In genomic region chrX:37190755-37191104, GRCm38 (mm10) we compare ENCODE assay signal across 10 mouse cellular contexts. TPM values are rescaled to one million over a fixed set of nuclear protein-coding genes. Genes with fewer than 3 reads are reported as not detected.
A peak's percentile ranks its signal among the peaks of the same experiment; 100 is the strongest.
DNase-seq lines count a peak whose midpoint lies in the region; ATAC-seq and TF ChIP-seq lines count a peak whose summit lies in the region.
"Had no signal": no experiment of that assay in that cellular context is flagged by ENCODE, and none has a peak within 500 bp of the region (broad histone marks: within the 10 kb centered on the region; RNA-seq: fewer than 3 reads in every experiment).

No protein-coding gene starts in this region.

- dilution Hi-C loops in CH12.LX (cut with MboI; ENCODE audit: extremely low pct_ligation_motif_present, extremely low pct_unique_long_range_greater_than_20kb, low sequenced_read_pairs), result no loop called here

- H3K36me3 ChIP-seq in CH12.LX (replicated peaks in 1 of 2; ENCODE audit: control insufficient read depth in 1 of 2, insufficient read depth in 1 of 2, low read length in 1 of 2), result peaks cover 10 to 21% of the 10 kb centered on the region in 2 experiments
- H3K36me3 ChIP-seq in forebrain, embryonic 10.5 days (replicated peaks), result no peaks in the 10 kb centered on the region
- no peaks in the 10 kb centered on the region for H3K36me3 ChIP-seq in liver, embryonic 11.5 days (ENCODE audit: control insufficient read depth, insufficient read depth, low read length)

- peak overlapping the region; percentile 81 for H3K27ac ChIP-seq in gastrocnemius, adult 2 months
- H3K27ac ChIP-seq in CH12.LX (ENCODE audit: insufficient read depth, low read depth), result no peak overlapping the region
- peak overlapping the region; percentile 83 for H3K27ac ChIP-seq in forebrain, embryonic 10.5 days
- no peak overlapping the region for H3K27ac ChIP-seq in liver, embryonic 11.5 days (ENCODE audit: low read depth, low read length)

- H3K9ac ChIP-seq in CH12.LX (ENCODE audit: insufficient read depth, low read depth), result peak overlapping the region; percentile 70
- H3K9ac ChIP-seq in liver, embryonic 11.5 days (ENCODE audit: low read depth, low read length), result peak overlapping the region; percentile 66

- H3K4me3 ChIP-seq in gastrocnemius, adult 2 months, result peak overlapping the region; percentile 86
- H3K4me3 ChIP-seq in CH12.LX (replicated peaks in 1 of 3; ENCODE audit: low read depth in 2 of 3, low read length in 2 of 3, poor library complexity in 1 of 3), result peak overlapping the region; percentile 65 to 77 (median 75)
- H3K4me3 ChIP-seq in forebrain, embryonic 10.5 days, result peak overlapping the region; percentile 62
- H3K4me3 ChIP-seq in liver, embryonic 11.5 days (ENCODE audit: low read depth, low read length), result peak overlapping the region; percentile 65

- TF ChIP-seq CTCF in gastrocnemius, adult 2 months (IDR thresholded peaks at IDR 0.05), result no peak
- no peak for TF ChIP-seq CTCF in CH12.LX (conservative IDR thresholded peaks at IDR 0.05 in 1 of 2, IDR thresholded peaks at IDR 0.05 in 1 of 2; ENCODE audit: low read depth in 2 of 2, low read length in 2 of 2)

- no peak for DNase-seq in gastrocnemius, adult 2 months
- DNase-seq in gastrocnemius, adult 8-10 months (ENCODE audit: low spot score in 2 of 2), result no peak
- no peak for DNase-seq in CH12.LX (ENCODE audit: extremely low read depth)
- no peak for DNase-seq in forebrain, embryonic 10.5 days (ENCODE audit: extremely low spot score, low spot score)
- peak; percentile 30 for DNase-seq in liver, embryonic 11.5 days (ENCODE audit: low spot score)
- DNase-seq in testis, postnatal 14 days (ENCODE audit: low spot score), result no peak

- H3K79me2 ChIP-seq in CH12.LX (replicated peaks; ENCODE audit: control insufficient read depth, extremely low read depth, insufficient read depth, poor library complexity, severe bottlenecking), result peaks cover 12% of the 10 kb centered on the region

- peak; percentile 57; the same call in 1 of the 2 replicates for ATAC-seq in liver, embryonic 11.5 days (replicated peaks; ENCODE audit: low FRiP score)
- ATAC-seq in megakaryocyte progenitor cell, adult 5-6 weeks (replicated peaks; ENCODE audit: poor library complexity), result no peak; the same call in 1 of the 2 replicates
- no peak for ATAC-seq in monocyte, adult 5-6 weeks (replicated peaks; ENCODE audit: insufficient number of reproducible peaks, low FRiP score, low TSS enrichment, poor library complexity, severe bottlenecking)

- in situ Hi-C loops in CH12.LX (cut with MboI; ENCODE audit: low pct_ligation_motif_present, low pct_unique_long_range_greater_than_20kb, low sequenced_read_pairs), result no loop called here

- WGBS in forebrain, embryonic 10.5 days, result 9% methylated on average over 20 of the region's 20 CpGs
- WGBS in liver, embryonic 11.5 days, result 16% methylated on average over 20 of the region's 20 CpGs

- TF ChIP-seq RAD21 in CH12.LX (IDR thresholded peaks at IDR 0.05; ENCODE audit: low read depth, low read length), result no peak

- peak overlapping the region; percentile 39; the same call in 1 of the 2 replicates for H3K4me2 ChIP-seq in CH12.LX (ENCODE audit: insufficient read depth, low read depth, poor library complexity, severe bottlenecking)
- H3K4me2 ChIP-seq in liver, embryonic 11.5 days, result peak overlapping the region; percentile 76

- intact Hi-C loops in gastrocnemius, adult 2 months (cut with DNase I), result no loop called here

- no peaks in the 10 kb centered on the region for H3K9me3 ChIP-seq in CH12.LX (replicated peaks; ENCODE audit: low read length)
- no peaks in the 10 kb centered on the region for H3K9me3 ChIP-seq in forebrain, embryonic 10.5 days
- no peaks in the 10 kb centered on the region for H3K9me3 ChIP-seq in liver, embryonic 11.5 days (ENCODE audit: control insufficient read depth, low read length)

- no peak for TF ChIP-seq EP300 in CH12.LX (IDR thresholded peaks at IDR 0.05; ENCODE audit: low read length)

- peaks cover 0 to 3% of the 10 kb centered on the region in 2 experiments; a peak in 1 of 4 replicates for H3K4me1 ChIP-seq in CH12.LX (ENCODE audit: control insufficient read depth in 1 of 2, insufficient read depth in 2 of 2)
- no peaks in the 10 kb centered on the region for H3K4me1 ChIP-seq in forebrain, embryonic 10.5 days
- H3K4me1 ChIP-seq in liver, embryonic 11.5 days (replicated peaks; ENCODE audit: control insufficient read depth, insufficient read depth, low read length), result no peaks in the 10 kb centered on the region

- no peaks in the 10 kb centered on the region for H3K27me3 ChIP-seq in CH12.LX (replicated peaks)
- H3K27me3 ChIP-seq in forebrain, embryonic 10.5 days (ENCODE audit: poor library complexity, severe bottlenecking), result no peaks in the 10 kb centered on the region
- no peaks in the 10 kb centered on the region for H3K27me3 ChIP-seq in liver, embryonic 11.5 days (replicated peaks; ENCODE audit: control insufficient read depth, insufficient read depth, low read length)

- TF ChIP-seq POLR2A in CH12.LX (IDR thresholded peaks at IDR 0.05; ENCODE audit: low read depth, low read length), result no peak

TF ChIP-seq in CH12.LX, 34 proteins besides CTCF, POLR2A, EP300 and RAD21:
- TF ChIP-seq JUN (IDR thresholded peaks at IDR 0.05; ENCODE audit: insufficient read depth, low read depth, low read length) (no peak), POLR2AphosphoS2 (IDR thresholded peaks at IDR 0.05; ENCODE audit: low read depth, low read length) (no peak)
TF ChIP-seq in CH12.LX: peak in this region for 0.

RNA-seq across cellular contexts. Expression of gene Ndufa1, which starts 0.2 kb away (rescaled TPM):
- total RNA-seq in gastrocnemius, adult 2 months (2021), result 100 to 1,000 TPM; 357 to 460 TPM
- total RNA-seq in gastrocnemius, adult 8-10 months (2022), result 100 to 1,000 TPM; 301 to 394 (median 354) TPM
- total RNA-seq in CH12.LX (2012; rRNA removed) (268 and 273 TPM in 2 replicates), CH12.LX (2014; rRNA removed) (165 and 188 TPM in 2 replicates)
- polyA plus RNA-seq in CH12.LX (2012; ENCODE audit: insufficient read length, low read depth), result 190 and 191 TPM in 2 replicates
- 376 and 385 TPM in 2 replicates for polyA plus RNA-seq in forebrain, embryonic 10.5 days (2016; fragmentation: Nextera tagmentation; extraction: Ambion mirVana)
- 321 and 361 TPM in 2 replicates for polyA plus RNA-seq in liver, embryonic 11.5 days (2014; fragmentation: Nextera tagmentation; extraction: Ambion mirVana)
- total RNA-seq in megakaryocyte progenitor cell, adult 5-6 weeks (2015), result 169 and 211 TPM in 2 replicates
- total RNA-seq in megakaryocyte progenitor cell, adult 5-6 weeks (2017), result 92.0 and 145 TPM in 2 replicates
- total RNA-seq in monocyte, adult 5-6 weeks (2017), result 127 to 140 TPM (median 128 TPM) in 3 replicates

RNA-seq across cellular contexts. Expression of gene Rnf113a1, which starts 0.3 kb away (rescaled TPM):
- total RNA-seq in gastrocnemius, adult 2 months (2021), result 1 to 10 TPM; 1.7 to 2.6 TPM
- 1 to 10 TPM; 2.6 to 4.4 (median 2.9) TPM for total RNA-seq in gastrocnemius, adult 8-10 months (2022)
- total RNA-seq in CH12.LX (2012; rRNA removed) (9.6 and 12.5 TPM in 2 replicates), CH12.LX (2014; rRNA removed) (10.0 and 11.0 TPM in 2 replicates)
- polyA plus RNA-seq in CH12.LX (2012; ENCODE audit: insufficient read length, low read depth), result 9.9 and 11.1 TPM in 2 replicates
- 11.2 and 12.9 TPM in 2 replicates for polyA plus RNA-seq in forebrain, embryonic 10.5 days (2016; fragmentation: Nextera tagmentation; extraction: Ambion mirVana)
- polyA plus RNA-seq in liver, embryonic 11.5 days (2014; fragmentation: Nextera tagmentation; extraction: Ambion mirVana), result 8.9 and 9.4 TPM in 2 replicates
- total RNA-seq in megakaryocyte progenitor cell, adult 5-6 weeks (2015), result 6.6 and 9.7 TPM in 2 replicates
- total RNA-seq in megakaryocyte progenitor cell, adult 5-6 weeks (2017), result 4.4 and 6.0 TPM in 2 replicates
- total RNA-seq in monocyte, adult 5-6 weeks (2017), result 0.29 to 2.1 TPM (median 2.0 TPM) in 3 replicates

RNA-seq across cellular contexts. Expression of gene Gm9, which starts 20.1 kb away (rescaled TPM):
- total RNA-seq in gastrocnemius, adult 2 months (2021), result not detected
- not detected for total RNA-seq in gastrocnemius, adult 8-10 months (2022)
- not detected in 2 replicates for total RNA-seq in CH12.LX (2012; rRNA removed)
- total RNA-seq in CH12.LX (2014; rRNA removed), result not detected in 2 replicates
- polyA plus RNA-seq in CH12.LX (2012; ENCODE audit: insufficient read length, low read depth), result not detected in 2 replicates
- polyA plus RNA-seq in forebrain, embryonic 10.5 days (2016; fragmentation: Nextera tagmentation; extraction: Ambion mirVana), result not detected in 2 replicates
- not detected in 2 replicates for polyA plus RNA-seq in liver, embryonic 11.5 days (2014; fragmentation: Nextera tagmentation; extraction: Ambion mirVana)
- not detected in 2 replicates for total RNA-seq in megakaryocyte progenitor cell, adult 5-6 weeks (2015)
- not detected in 2 replicates for total RNA-seq in megakaryocyte progenitor cell, adult 5-6 weeks (2017)
- not detected in 3 replicates for total RNA-seq in monocyte, adult 5-6 weeks (2017)
- total RNA-seq: hematopoietic stem cell, adult 5-6 weeks had no signal
- polyA plus RNA-seq: thymus, postnatal 0 days had no signal

RNA-seq across cellular contexts. Expression of gene Akap14, which starts 22.1 kb away (rescaled TPM):
- total RNA-seq in gastrocnemius, adult 2 months (2021), result not detected
- total RNA-seq in gastrocnemius, adult 8-10 months (2022), result not detected
- not detected in 2 replicates for total RNA-seq in CH12.LX (2012; rRNA removed)
- total RNA-seq in CH12.LX (2014; rRNA removed), result not detected in 2 replicates
- polyA plus RNA-seq in CH12.LX (2012; ENCODE audit: insufficient read length, low read depth), result 0.17 TPM in 1 of 2 replicates, not detected in the other
- polyA plus RNA-seq in forebrain, embryonic 10.5 days (2016; fragmentation: Nextera tagmentation; extraction: Ambion mirVana), result 0.09 and 0.17 TPM in 2 replicates
- polyA plus RNA-seq in liver, embryonic 11.5 days (2014; fragmentation: Nextera tagmentation; extraction: Ambion mirVana), result 0.10 TPM in 1 of 2 replicates, not detected in the other
- 0.20 TPM in 1 of 2 replicates, not detected in the other for total RNA-seq in megakaryocyte progenitor cell, adult 5-6 weeks (2015)
- total RNA-seq in megakaryocyte progenitor cell, adult 5-6 weeks (2017), result not detected in 2 replicates
- not detected in 3 replicates for total RNA-seq in monocyte, adult 5-6 weeks (2017)
- total RNA-seq: hematopoietic stem cell, adult 5-6 weeks had no signal

RNA-seq across cellular contexts. Expression of gene Rhox1, which starts 31.3 kb away (rescaled TPM):
- total RNA-seq in gastrocnemius, adult 2 months (2021), result not detected
- not detected for total RNA-seq in gastrocnemius, adult 8-10 months (2022)
- total RNA-seq in CH12.LX (2012; rRNA removed) (not detected in 2 replicates), CH12.LX (2014; rRNA removed) (not detected in 2 replicates)
- polyA plus RNA-seq in CH12.LX (2012; ENCODE audit: insufficient read length, low read depth), result not detected in 2 replicates
- not detected in 2 replicates for polyA plus RNA-seq in forebrain, embryonic 10.5 days (2016; fragmentation: Nextera tagmentation; extraction: Ambion mirVana)
- not detected in 2 replicates for polyA plus RNA-seq in liver, embryonic 11.5 days (2014; fragmentation: Nextera tagmentation; extraction: Ambion mirVana)
- not detected in 2 replicates for total RNA-seq in megakaryocyte progenitor cell, adult 5-6 weeks (2015)
- total RNA-seq in megakaryocyte progenitor cell, adult 5-6 weeks (2017), result not detected in 2 replicates
- not detected in 3 replicates for total RNA-seq in monocyte, adult 5-6 weeks (2017)
- total RNA-seq: hematopoietic stem cell, adult 5-6 weeks had no signal
- polyA plus RNA-seq: thymus, postnatal 0 days had no signal

Comparison
In these comparisons a context has a peak if more than half of its experiments do, and no peak if none do; other contexts are left out.
1. H3K27ac ChIP-seq: peak in gastrocnemius, adult 2 months (single experiment) and forebrain, embryonic 10.5 days (single experiment); none in CH12.LX (single experiment) and liver, embryonic 11.5 days (single experiment).
2. Peak in every context shown above with its lines, with median percentiles within 50 percentile points of each other: H3K4me3 ChIP-seq.